ENCODE assay signal across 16 mouse cellular contexts in genomic region chr7:27881721-27882120, GRCm38 (mm10).
"Had no signal": no experiment of that assay in that cellular context is flagged by ENCODE, and none has a peak within 500 bp of the region (broad histone marks: within the 10 kb centered on the region; RNA-seq: fewer than 3 reads in every experiment).

No protein-coding gene starts in this region.

- ATAC-seq: liver, postnatal 0 days; midbrain, embryonic 16.5 days had no signal

- H3K27me3 ChIP-seq: limb, embryonic 12.5 days; liver, embryonic 13.5 days; midbrain, embryonic 12.5 days; neural tube, embryonic 13.5 days had no signal

- H3K4me1 ChIP-seq: limb, embryonic 12.5 days; liver, embryonic 13.5 days; midbrain, embryonic 12.5 days; neural tube, embryonic 13.5 days had no signal

- H3K9ac ChIP-seq: limb, embryonic 12.5 days; liver, embryonic 13.5 days; liver, postnatal 0 days; midbrain, embryonic 12.5 days; neural tube, embryonic 13.5 days had no signal

- H3K4me3 ChIP-seq: limb, embryonic 12.5 days; liver, embryonic 13.5 days; midbrain, embryonic 12.5 days; neural tube, embryonic 13.5 days had no signal

- H3K27ac ChIP-seq: kidney, postnatal 0 days; limb, embryonic 12.5 days; liver, embryonic 13.5 days; midbrain, embryonic 12.5 days; neural tube, embryonic 13.5 days had no signal

- DNase-seq: kidney, adult 8-10 months; kidney, postnatal 36 days; layer of hippocampus, adult 9-11 months; liver; liver, embryonic 13.5 days; liver, postnatal 0 days; retina, postnatal 1 day; right cerebral cortex, postnatal 4 days; spleen, adult 18-20 months; thymus, adult 18-20 months; thymus, postnatal 25 days had no signal

- H3K4me2 ChIP-seq: limb, embryonic 12.5 days; liver, embryonic 13.5 days; midbrain, embryonic 12.5 days; neural tube, embryonic 13.5 days had no signal
